Mouse (Mus musculus) small intestine, adult 2 months (tissue): Measurements from ENCODE around the gene Gm20388.

Experiments used
- CTCF ChIP-seq: fragments of 200-500 bp; IDR thresholded peaks from 2 replicates; pipeline ENCODE4 v1.5.1; 2012; ENCODE audit warnings: low read depth, mild to moderate bottlenecking, control low read depth, inconsistent platforms, low read length, moderate library complexity, mixed read lengths; ENCODE audit not compliant: insufficient replicate concordance, insufficient read length; ENCODE audit errors: extremely low read depth
- POLR2A ChIP-seq: fragments of 200-500 bp; IDR thresholded peaks from 2 replicates; pipeline ENCODE4 v1.6.1; 2012; ENCODE audit warnings: low read depth, mild to moderate bottlenecking, control low read depth, inconsistent platforms, low read length, moderate library complexity

GRCm38 (mm10) chr8:121118634-121119420 is 1208.2 kb downstream of the Gm20388 start:
- no peak for TF ChIP-seq CTCF
- no peak for TF ChIP-seq POLR2A
